Mouse (Mus musculus): ENCODE results near the gene Fbxl14. TPM values are rescaled to one million over a fixed set of nuclear protein-coding genes. Genes with fewer than 3 reads are reported as not detected.

Gene Fbxl14
- total RNA-seq, 1 experiment: 44.1 TPM

GRCm38 (mm10) chr6:119508634-119509375 lies 29.3 kb downstream of the Fbxl14 start:
- no peaks in the 10 kb centered on the region for H3K9me3 ChIP-seq (ENCODE audit: control insufficient read depth, insufficient read depth, low read depth, low read length)
- no peak for TF ChIP-seq MAFK (IDR thresholded peaks at IDR 0.05; ENCODE audit: insufficient read depth, low read depth, low read length)
- no peak for TF ChIP-seq ZC3H11A (IDR thresholded peaks at IDR 0.05; ENCODE audit: borderline replicate concordance, low read depth, low read length)
- TF ChIP-seq HCFC1 (IDR thresholded peaks at IDR 0.05; ENCODE audit: borderline replicate concordance, insufficient read depth, low read length): no peak
- no peak for TF ChIP-seq CHD2 (IDR thresholded peaks at IDR 0.05; ENCODE audit: low read depth, low read length)
- no peak for TF ChIP-seq ZNF384 (IDR thresholded peaks at IDR 0.05; ENCODE audit: low read depth, low read length)
- in situ Hi-C loops (cut with MboI; ENCODE audit: low sequenced_read_pairs in 2 of 2, unreplicated experiment in 2 of 2): no loop called here
- no peak overlapping the region for H3K27ac ChIP-seq (ENCODE audit: insufficient read depth, low read depth, low read length, poor library complexity, severe bottlenecking)
- no peak for DNase-seq (ENCODE audit: low read depth, low spot score)
- no peak overlapping the region for H3K9ac ChIP-seq (ENCODE audit: insufficient read depth, low read depth, low read length, poor library complexity, severe bottlenecking)
- H3K4me3 ChIP-seq (ENCODE audit: insufficient read depth in 1 of 2, low read depth in 1 of 2, low read length in 2 of 2, poor library complexity in 1 of 2, severe bottlenecking in 1 of 2): no peak overlapping the region
- H3K36me3 ChIP-seq (ENCODE audit: control insufficient read depth, insufficient read depth, low read length, poor library complexity, severe bottlenecking): no peaks in the 10 kb centered on the region
- peaks cover 0 to 2% of the 10 kb centered on the region in 2 experiments; a peak in 1 of 4 replicates for H3K4me1 ChIP-seq (ENCODE audit: control insufficient read depth in 2 of 2, insufficient read depth in 2 of 2, low read length in 2 of 2, poor library complexity in 1 of 2)

DNA sequence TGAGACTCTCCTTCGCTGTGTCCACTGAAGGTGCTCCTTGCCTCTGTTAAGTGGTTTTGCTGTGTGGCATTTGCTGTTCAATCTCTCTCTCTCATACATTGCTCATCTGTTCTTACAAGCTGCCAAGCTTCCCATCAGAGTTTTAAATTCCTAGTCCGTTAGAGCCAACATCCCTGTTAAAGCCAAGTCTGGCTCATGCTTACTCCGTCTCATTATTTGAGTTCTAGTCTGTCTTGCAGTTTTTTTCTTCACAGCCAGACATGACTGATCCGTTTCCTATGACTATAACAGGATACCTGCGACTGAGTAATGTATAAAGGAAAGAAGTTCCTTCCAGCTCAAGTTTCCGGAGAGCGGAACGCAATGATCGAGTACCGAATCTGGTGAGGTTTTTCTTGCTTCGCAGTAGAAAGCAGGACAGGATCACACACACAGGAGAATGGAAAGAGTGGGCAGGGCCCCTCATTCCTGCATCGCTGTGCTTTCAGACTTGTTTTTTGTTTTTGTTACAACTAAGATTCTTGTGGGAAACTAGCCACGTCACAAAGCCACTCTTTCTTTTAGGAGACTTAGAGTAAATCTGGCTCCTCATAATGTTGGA lies 30.1 kb downstream of the Fbxl14 start:
- Histone ChIP-seq H3K9ac (ENCODE audit: insufficient read depth, low read depth, low read length, poor library complexity, severe bottlenecking) (no peak overlapping the region), H3K9me3 (ENCODE audit: control insufficient read depth, insufficient read depth, low read depth, low read length) (no peaks in the 10 kb centered on the region), H3K36me3 (ENCODE audit: control insufficient read depth, insufficient read depth, low read length, poor library complexity, severe bottlenecking) (no peaks in the 10 kb centered on the region), H3K27ac (ENCODE audit: insufficient read depth, low read depth, low read length, poor library complexity, severe bottlenecking) (no peak overlapping the region), H3K4me3 (ENCODE audit: insufficient read depth in 1 of 2, low read depth in 1 of 2, low read length in 2 of 2, poor library complexity in 1 of 2, severe bottlenecking in 1 of 2) (no peak overlapping the region), H3K4me1 (ENCODE audit: control insufficient read depth in 2 of 2, insufficient read depth in 2 of 2, low read length in 2 of 2, poor library complexity in 1 of 2) (peaks cover 0 to 2% of the 10 kb centered on the region in 2 experiments; a peak in 1 of 4 replicates)
- in situ Hi-C loops (cut with MboI; ENCODE audit: low sequenced_read_pairs in 2 of 2, unreplicated experiment in 2 of 2): no loop called here
- TF ChIP-seq MAFK (IDR thresholded peaks at IDR 0.05; ENCODE audit: insufficient read depth, low read depth, low read length): no peak
- no peak for TF ChIP-seq HCFC1 (IDR thresholded peaks at IDR 0.05; ENCODE audit: borderline replicate concordance, insufficient read depth, low read length)
- no peak for TF ChIP-seq ZNF384 (IDR thresholded peaks at IDR 0.05; ENCODE audit: low read depth, low read length)
- no peak for DNase-seq (ENCODE audit: low read depth, low spot score)

- H3K27ac ChIP-seq (ENCODE audit: insufficient read depth, low read depth, low read length, poor library complexity, severe bottlenecking): no peak overlapping the region
- in situ Hi-C loops (cut with MboI; ENCODE audit: low sequenced_read_pairs in 2 of 2, unreplicated experiment in 2 of 2): no loop called here
- H3K4me3 ChIP-seq (ENCODE audit: insufficient read depth in 1 of 2, low read depth in 1 of 2, low read length in 2 of 2, poor library complexity in 1 of 2, severe bottlenecking in 1 of 2): no peak overlapping the region
- no peak for DNase-seq (ENCODE audit: low read depth, low spot score)
- no peaks in the 10 kb centered on the region for H3K36me3 ChIP-seq (ENCODE audit: control insufficient read depth, insufficient read depth, low read length, poor library complexity, severe bottlenecking)
- no peaks in the 10 kb centered on the region for H3K9me3 ChIP-seq (ENCODE audit: control insufficient read depth, insufficient read depth, low read depth, low read length)
- no peak overlapping the region for H3K9ac ChIP-seq (ENCODE audit: insufficient read depth, low read depth, low read length, poor library complexity, severe bottlenecking)
- H3K4me1 ChIP-seq (ENCODE audit: control insufficient read depth in 2 of 2, insufficient read depth in 2 of 2, low read length in 2 of 2, poor library complexity in 1 of 2): no peaks in the 10 kb centered on the region
- TF ChIP-seq ZC3H11A (IDR thresholded peaks at IDR 0.05; ENCODE audit: borderline replicate concordance, low read depth, low read length): no peak
- no peak for TF ChIP-seq MAFK (IDR thresholded peaks at IDR 0.05; ENCODE audit: insufficient read depth, low read depth, low read length)
- no peak for TF ChIP-seq CHD2 (IDR thresholded peaks at IDR 0.05; ENCODE audit: low read depth, low read length)
- no peak for TF ChIP-seq HCFC1 (IDR thresholded peaks at IDR 0.05; ENCODE audit: borderline replicate concordance, insufficient read depth, low read length)
These were observed 33.2 kb downstream of the Fbxl14 start for GRCm38 (mm10) chr6:119512701-119513100.

- TF ChIP-seq MAFK (IDR thresholded peaks at IDR 0.05; ENCODE audit: insufficient read depth, low read depth, low read length) (no peak), CHD2 (IDR thresholded peaks at IDR 0.05; ENCODE audit: low read depth, low read length) (no peak), ZNF384 (IDR thresholded peaks at IDR 0.05; ENCODE audit: low read depth, low read length) (no peak), HCFC1 (IDR thresholded peaks at IDR 0.05; ENCODE audit: borderline replicate concordance, insufficient read depth, low read length) (no peak), ZC3H11A (IDR thresholded peaks at IDR 0.05; ENCODE audit: borderline replicate concordance, low read depth, low read length) (no peak)
- DNase-seq (ENCODE audit: low read depth, low spot score): no peak
- in situ Hi-C loops (cut with MboI; ENCODE audit: low sequenced_read_pairs in 2 of 2, unreplicated experiment in 2 of 2): no loop called here
- Histone ChIP-seq H3K27ac (ENCODE audit: insufficient read depth, low read depth, low read length, poor library complexity, severe bottlenecking) (no peak overlapping the region), H3K36me3 (ENCODE audit: control insufficient read depth, insufficient read depth, low read length, poor library complexity, severe bottlenecking) (no peaks in the 10 kb centered on the region), H3K9me3 (ENCODE audit: control insufficient read depth, insufficient read depth, low read depth, low read length) (no peaks in the 10 kb centered on the region), H3K9ac (ENCODE audit: insufficient read depth, low read depth, low read length, poor library complexity, severe bottlenecking) (no peak overlapping the region), H3K4me3 (ENCODE audit: insufficient read depth in 1 of 2, low read depth in 1 of 2, low read length in 2 of 2, poor library complexity in 1 of 2, severe bottlenecking in 1 of 2) (no peak overlapping the region), H3K4me1 (ENCODE audit: control insufficient read depth in 2 of 2, insufficient read depth in 2 of 2, low read length in 2 of 2, poor library complexity in 1 of 2) (no peaks in the 10 kb centered on the region)
These were observed 34.0 kb downstream of the Fbxl14 start for GRCm38 (mm10) chr6:119513452-119513851.
